Mouse (Mus musculus) gonadal fat pad, adult 2 months (tissue): Measurements from ENCODE around the gene Gm20388. TPM values are rescaled to one million over a fixed set of nuclear protein-coding genes. Genes with fewer than 3 reads are reported as not detected.
A peak's percentile ranks its signal among the peaks of the same experiment; 100 is the strongest.

Source experiments
- DNase-seq: peaks from one replicate; pipeline ENCODE4 v3.0.0-alpha.2; 2012; ENCODE audit warnings: low read depth
- polyA plus RNA-seq: library from polyadenylated mRNA; depleted of rRNA; stranded (reverse); fragments of >200 nt; gene quantifications from 2 replicates; pipeline ENCODE4 v1.2.3, GENCODE M21; 2012

The Gm20388 gene
- polyA plus RNA-seq, 1 experiment = 119 TPM

DNA sequence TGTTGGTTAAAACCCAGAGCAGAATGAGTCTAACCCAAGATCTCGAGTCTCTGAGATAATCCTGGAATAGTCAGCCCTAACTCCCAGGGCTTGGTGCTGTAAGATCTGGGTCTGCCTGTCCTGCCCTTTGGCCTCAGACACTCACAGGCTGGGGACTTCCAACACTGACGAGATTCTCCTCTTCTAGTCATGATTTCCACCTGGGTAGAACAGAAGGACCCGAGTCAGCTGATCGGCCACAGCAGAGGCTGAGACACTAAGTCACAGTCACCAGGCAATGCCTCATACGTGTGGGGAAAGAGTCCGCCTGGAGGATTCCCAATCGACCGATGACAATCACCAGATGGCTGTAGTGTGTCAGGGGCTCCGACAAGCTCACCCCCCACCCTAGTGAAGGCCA, 3785.5 kb downstream of the Gm20388 start:
- no peak for DNase-seq

DNA sequence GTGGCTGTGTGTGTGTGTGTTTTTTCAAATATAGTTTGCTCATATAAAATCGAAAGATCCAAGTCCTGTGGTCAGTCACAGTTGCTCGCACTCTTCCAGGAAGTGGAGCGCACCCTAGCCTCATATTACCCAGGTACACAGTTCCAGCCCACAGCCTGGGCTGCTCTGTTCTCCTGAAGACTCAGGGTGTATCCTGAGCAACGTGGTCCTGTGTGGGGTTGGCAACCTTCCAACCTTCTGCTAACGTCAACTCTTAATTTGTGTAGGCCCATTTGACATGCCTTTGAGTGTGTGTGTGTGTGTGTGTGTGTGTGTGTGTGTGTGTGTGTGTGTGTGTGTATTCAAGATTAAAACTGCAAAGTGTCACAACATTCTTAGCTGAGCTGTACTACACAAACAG, 3786.7 kb downstream of the Gm20388 start:
- no peak for DNase-seq

DNA sequence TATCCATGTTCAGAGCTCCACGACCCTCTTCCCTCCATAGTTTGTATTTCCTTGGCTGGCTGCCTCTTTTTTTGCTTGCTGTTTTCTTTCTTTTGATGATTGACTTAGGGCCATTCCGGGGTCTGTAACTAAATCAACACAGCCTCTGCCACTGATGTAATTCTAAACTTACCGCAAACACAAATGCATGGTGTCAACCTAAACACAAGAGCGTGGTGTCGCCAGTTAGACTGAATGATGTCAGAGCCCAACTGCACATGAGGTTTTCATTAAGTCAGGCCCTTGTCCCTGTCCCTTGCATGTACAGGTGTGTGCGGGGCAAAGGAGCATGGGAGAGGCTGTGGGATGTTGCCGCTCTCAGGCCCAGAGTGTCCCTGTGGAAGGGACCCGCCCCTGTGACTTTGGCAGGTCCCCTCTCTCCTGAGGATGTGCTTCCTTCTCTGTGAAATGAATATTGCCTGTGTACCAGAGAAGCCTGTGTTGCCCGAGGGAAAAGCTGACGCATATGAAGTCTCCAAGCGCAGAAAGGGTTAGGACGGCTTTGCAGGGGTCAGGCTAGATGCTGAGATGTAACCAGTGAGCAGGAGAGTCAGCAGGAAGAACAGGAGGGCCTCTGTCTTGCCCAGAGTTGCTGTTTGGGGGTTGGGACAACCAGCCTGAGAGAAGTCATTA, 3789.9 kb downstream of the Gm20388 start:
- no peak for DNase-seq

GRCm38 (mm10) chr8:123701952-123702587, 3791.4 kb downstream of the Gm20388 start:
- no peak for DNase-seq

DNA sequence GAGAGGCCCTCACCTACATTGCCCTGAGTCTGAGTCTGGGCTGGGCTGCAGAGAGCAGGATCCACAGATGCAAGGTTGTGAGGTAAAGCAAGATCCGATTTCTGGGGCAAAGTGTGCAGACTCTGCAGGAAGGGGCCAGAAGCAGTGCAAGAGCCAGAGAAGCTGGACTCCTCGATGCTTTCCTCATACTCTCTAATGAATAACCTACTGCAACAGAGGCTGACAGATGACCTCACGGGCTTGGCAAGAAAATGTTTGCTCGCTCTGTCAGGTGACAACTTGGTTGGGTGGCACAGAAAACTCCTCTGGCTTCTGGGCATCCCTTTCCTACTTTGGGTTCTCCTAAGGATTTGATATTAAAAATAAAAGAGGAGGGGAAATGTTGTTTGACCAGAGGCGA, 3794.7 kb downstream of the Gm20388 start:
- no peak for DNase-seq

GRCm38 (mm10) chr8:123707137-123707536, 3796.5 kb downstream of the Gm20388 start:
- no peak for DNase-seq

DNA sequence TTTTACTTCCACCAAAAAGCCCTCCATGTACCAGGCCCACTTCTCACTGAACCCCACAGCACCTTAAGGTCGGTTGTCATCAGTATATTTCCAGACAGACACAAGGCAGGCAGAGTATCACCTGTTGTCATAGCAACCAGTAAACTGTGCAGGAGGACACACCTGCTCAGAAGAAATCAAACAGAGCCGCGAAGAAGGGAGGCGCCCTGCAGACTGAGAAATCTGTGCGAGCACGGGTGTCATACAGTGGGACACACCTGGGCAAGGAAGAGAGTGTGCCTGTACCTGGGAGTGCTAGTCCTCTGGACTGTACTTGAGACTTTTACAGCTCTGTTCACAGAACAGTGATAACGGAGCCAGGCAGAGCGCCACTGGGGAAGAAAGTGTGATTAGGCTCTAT, 3798.1 kb downstream of the Gm20388 start:
- DNase-seq = no peak

GRCm38 (mm10) chr8:123710335-123710734, 3799.7 kb downstream of the Gm20388 start:
- DNase-seq = no peak

DNA sequence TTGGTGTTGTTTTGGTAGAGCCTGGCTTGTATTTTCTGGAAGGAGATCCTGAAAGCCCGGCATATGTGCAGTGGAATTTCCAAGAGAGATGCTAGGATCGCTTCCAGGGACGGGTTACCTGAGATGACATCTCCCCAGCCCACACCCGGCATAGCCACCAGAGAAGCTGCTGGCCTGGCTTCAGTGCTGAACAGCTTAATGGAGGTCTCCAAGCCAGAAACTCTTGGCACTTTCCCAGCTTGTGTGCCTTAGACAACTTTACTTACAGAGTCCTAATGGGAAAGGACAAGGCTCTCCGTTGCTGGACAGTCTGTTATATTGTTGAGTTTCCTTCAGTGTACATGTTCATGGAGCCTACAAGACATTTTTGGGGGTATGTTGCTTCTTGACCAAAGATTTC, 3803.8 kb downstream of the Gm20388 start:
- no peak for DNase-seq

- DNase-seq = no peak
Measured at GRCm38 (mm10) chr8:123715916-123716592, 3805.4 kb downstream of the Gm20388 start.

DNA sequence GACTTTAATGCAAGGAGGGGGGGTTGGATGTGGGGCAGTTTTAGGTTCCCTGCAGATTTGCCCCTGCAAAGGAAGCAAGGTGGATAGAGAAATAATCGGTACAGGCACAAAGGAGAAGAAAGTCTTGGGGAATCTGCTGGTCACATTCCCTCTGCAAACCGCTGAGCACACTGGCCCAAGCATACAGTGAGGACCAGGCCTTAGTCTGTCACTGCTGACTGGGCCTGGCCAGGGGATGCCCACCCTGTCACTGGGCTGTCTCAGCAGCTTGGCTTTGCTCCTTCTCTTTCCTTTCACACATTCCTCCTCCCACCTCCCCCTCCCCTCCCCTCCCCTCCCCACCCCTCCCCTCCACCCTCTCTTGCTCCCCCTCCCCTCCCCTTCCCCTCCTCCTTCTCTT, 3806.5 kb downstream of the Gm20388 start:
- DNase-seq = no peak

DNA sequence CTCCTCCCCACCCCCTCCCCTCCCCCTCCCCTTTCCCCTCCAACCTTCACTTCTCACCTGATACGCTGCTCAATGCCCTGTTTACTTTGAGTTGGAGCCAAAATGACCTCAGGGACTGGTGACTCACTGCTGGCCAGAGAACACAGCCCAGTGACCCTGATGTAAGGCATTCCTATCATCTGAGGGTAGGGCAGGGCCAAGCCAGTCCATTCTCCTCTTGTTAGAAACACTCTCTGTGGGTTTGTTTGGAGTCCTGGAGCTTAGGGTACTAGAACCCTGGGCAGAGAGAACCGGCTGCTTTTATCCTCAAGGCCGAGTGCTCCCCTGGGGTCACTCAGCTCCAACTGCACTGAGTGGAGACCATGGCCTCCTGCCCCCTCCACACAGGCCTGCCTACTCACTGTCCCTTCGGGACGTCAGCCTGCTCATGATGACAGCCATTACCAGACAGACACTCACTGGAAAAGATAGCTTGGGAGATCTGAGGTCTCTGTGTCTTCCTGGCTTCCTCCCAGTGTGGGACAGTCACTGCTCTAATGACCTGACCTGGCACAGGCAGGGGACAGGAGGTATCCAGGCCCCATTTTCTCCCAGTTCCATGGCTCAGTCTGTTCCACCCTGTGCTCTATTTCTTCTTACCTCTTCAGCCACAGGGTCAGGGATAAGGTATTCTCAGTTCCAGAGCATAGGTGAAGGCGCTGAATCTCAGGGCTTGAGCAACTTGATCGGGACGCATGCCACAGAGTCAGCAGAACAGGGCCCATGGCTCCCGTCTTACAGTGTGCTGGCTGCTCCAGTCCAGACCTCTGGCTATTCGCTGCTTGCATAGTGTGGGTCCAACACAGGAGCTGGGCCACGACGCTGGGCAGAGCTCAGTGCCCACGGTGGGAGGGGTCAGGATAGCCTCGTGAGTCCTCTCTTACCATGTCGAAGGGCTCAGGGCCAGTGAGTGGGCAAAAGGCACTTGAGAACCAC, 3807.2 kb downstream of the Gm20388 start:
- peak; percentile 46 for DNase-seq

DNA sequence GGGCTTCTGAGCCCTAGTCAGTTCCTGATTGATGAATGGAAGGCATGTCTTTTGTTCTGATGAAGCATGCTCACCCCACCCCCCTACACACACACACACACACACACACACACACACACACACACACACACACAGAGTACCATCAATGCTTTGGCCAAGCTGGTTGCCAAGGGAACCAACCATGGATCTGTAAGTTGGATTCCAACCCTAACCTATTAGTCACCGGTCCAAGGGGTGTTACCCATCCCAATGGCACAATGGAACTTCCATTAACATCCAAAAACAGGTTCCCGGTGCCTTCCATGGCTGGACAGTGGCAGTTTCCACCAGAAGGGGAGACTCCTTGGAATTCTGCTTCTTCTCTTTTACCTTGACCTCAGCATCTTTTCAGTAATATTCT, 3808.1 kb downstream of the Gm20388 start:
- DNase-seq = no peak

GRCm38 (mm10) chr8:123719280-123719679, 3808.6 kb downstream of the Gm20388 start:
- no peak for DNase-seq

GRCm38 (mm10) chr8:123719811-123720210, 3809.2 kb downstream of the Gm20388 start:
- no peak for DNase-seq

GRCm38 (mm10) chr8:123720471-123721001, 3809.9 kb downstream of the Gm20388 start:
- no peak for DNase-seq

DNA sequence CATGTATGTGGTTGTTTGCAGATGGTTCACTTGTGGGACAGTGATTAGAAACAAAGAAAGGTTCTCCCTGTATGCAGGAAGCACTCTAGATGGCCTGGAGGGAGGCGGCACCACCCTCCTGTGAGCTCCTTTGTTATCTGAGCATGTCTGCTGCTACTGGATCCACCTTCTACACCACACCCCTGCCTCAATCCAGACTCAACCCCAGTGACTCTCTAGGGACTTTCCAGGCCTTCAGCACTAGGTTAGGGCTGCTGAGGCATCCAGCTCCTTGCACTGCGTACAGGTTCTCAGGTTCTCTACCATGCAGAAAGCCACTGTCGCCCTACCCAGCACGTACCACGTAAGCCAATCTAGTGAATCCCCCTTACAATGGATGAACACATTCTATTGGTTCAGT, 3811.6 kb downstream of the Gm20388 start:
- no peak for DNase-seq

GRCm38 (mm10) chr8:123724752-123725151, 3814.1 kb downstream of the Gm20388 start:
- no peak for DNase-seq

DNA sequence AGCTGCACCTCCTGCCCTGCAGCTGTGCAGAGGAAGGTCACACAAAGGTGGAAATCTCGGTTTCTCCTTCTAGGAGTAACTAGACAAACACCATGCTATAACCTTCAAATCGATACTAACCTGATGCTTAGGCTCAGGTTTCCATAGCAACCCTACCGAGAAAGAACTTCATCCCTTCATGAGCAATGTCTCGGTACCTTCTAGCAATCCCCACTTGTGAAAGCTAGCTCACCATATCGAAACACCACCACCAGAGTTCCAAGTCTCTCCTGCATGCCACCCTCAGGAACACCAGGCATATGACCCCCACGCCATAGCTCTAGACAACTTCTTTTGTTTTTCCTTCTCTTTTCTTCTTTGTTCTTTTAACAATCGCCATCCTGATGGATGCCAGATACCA, 3814.6 kb downstream of the Gm20388 start:
- no peak for DNase-seq

- DNase-seq = no peak
Measured at GRCm38 (mm10) chr8:123726759-123727158, 3816.1 kb downstream of the Gm20388 start.

DNA sequence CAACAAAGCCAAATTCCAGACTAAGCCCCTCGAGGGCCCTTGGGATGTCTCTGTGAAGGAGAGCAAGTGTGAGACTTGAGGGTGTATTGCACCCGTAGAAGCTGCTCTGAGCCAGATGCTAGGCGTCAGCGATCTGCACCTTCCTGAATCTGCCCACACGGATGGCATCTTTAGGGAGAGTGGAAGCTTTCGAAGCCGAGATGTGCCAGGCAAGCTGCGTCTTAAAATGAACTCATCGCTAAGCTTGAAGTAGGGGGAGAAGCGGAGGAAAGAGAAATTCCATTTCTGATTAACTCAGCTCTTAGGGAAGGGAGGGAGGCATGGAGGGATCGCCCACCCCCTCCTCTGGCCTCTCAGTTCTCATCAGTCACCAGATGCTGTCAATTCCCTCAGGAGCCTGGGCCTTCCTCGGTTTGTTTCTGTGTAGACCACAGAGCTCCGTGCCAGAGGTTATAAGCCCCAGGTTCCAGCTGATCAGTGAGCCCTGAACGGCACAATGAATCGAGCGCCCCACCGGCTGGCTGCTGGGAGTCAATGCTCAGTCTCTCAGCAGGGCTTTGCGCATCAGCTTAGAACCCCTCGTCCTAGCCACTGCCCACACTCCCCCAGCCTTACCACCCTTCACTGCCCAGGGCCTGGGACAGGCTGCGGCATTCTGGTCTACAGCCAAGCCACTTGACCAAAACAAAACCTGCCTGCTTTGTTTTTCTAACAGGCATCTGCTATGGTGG, 3818.6 kb downstream of the Gm20388 start:
- DNase-seq = no peak
